Mouse (Mus musculus) hindbrain, embryonic 11.5 days (tissue): ENCODE measurements around the gene Pgghg. TPM values are rescaled to one million over a fixed set of nuclear protein-coding genes. Genes with fewer than 3 reads are reported as not detected.

Source experiments
- ATAC-seq: fragments of 200-750 bp; cut with Nextera tagmentation; 2 replicates; pipeline ENCODE4 v1.8.0; 2017; ENCODE audit warnings: mild to moderate bottlenecking, moderate TSS enrichment, moderate library complexity; ENCODE audit not compliant: low FRiP score
- DNase-seq: peaks from one replicate; pipeline ENCODE4 v3.0.0-alpha.2; 2015; ENCODE audit warnings: low spot score
- H3K27ac ChIP-seq: fragments of 300-500 bp; sonication (generic); 2 replicates; pipeline ENCODE4 v1.5.1; 2014; ENCODE audit warnings: mild to moderate bottlenecking, low read depth, low read length
- H3K27me3 ChIP-seq: fragments of 300-500 bp; sonication (generic); 2 replicates; pipeline ENCODE4 v1.6.1; 2014; ENCODE audit warnings: mild to moderate bottlenecking, low read length, moderate library complexity, mixed read lengths; ENCODE audit not compliant: control insufficient read depth, insufficient read depth
- H3K36me3 ChIP-seq: fragments of 300-500 bp; sonication (generic); 2 replicates; pipeline ENCODE4 v1.6.1; 2014; ENCODE audit warnings: mild to moderate bottlenecking, low read length, moderate library complexity, mixed read lengths; ENCODE audit not compliant: control insufficient read depth, insufficient read depth
- H3K4me1 ChIP-seq: fragments of 300-500 bp; sonication (generic); replicated peaks from 2 replicates; pipeline ENCODE4 v1.6.1; 2014; ENCODE audit warnings: low read length, mixed read lengths; ENCODE audit not compliant: control insufficient read depth, insufficient read depth
- H3K4me2 ChIP-seq: fragments of 300-500 bp; sonication (generic); replicated peaks from 2 replicates; pipeline ENCODE4 v1.6.1; 2014; ENCODE audit warnings: mild to moderate bottlenecking, low read depth, low read length
- H3K4me3 ChIP-seq: fragments of 300-500 bp; sonication (generic); 2 replicates; pipeline ENCODE4 v1.5.1; 2014; ENCODE audit warnings: low read depth, low read length
- H3K9ac ChIP-seq: fragments of 300-500 bp; sonication (generic); 2 replicates; pipeline ENCODE4 v1.6.1; 2014; ENCODE audit warnings: low read depth, low read length
- H3K9me3 ChIP-seq: fragments of 300-500 bp; sonication (generic); 2 replicates; pipeline ENCODE4 v1.6.1; 2016; ENCODE audit warnings: low read length; ENCODE audit not compliant: control insufficient read depth
- WGBS: fragments of 180-500 bp; shearing (Covaris S2); extraction: QIAGEN DNeasy Blood & Tissue Kit; methylation state at CpG from one replicate; pipeline ENCODE4 v1.1.7; 2014; 5-methylcytosine and 5-hydroxymethylcytosine counted together
- polyA plus RNA-seq: library from polyadenylated mRNA; unstranded; fragments of >200 nt; fragmentation: Nextera tagmentation; extraction: Ambion mirVana; gene quantifications from 2 replicates; pipeline ENCODE4 v1.2.1, GENCODE M21; 2014

Pgghg gene
- polyA plus RNA-seq, 1 experiment from 2014 or later: 9.7 TPM

- Histone ChIP-seq H3K4me1 (no peaks in the 10 kb centered on the region; the same call in 1 of the 2 replicates), H3K36me3 (no peaks in the 10 kb centered on the region), H3K9me3 (no peaks in the 10 kb centered on the region), H3K4me3 (peak within 1 kb of the TSS; percentile 34), H3K4me2 (peak within 1 kb of the TSS; percentile 53), H3K9ac (peak within 1 kb of the TSS; percentile 43), H3K27me3 (no peaks in the 10 kb centered on the region), H3K27ac (no peak within 1 kb of the TSS)
- peak; percentile 43 for ATAC-seq
- DNase-seq: peak; percentile 53
- WGBS: 21% methylated on average over 11 of the region's 11 CpGs
Measured at GRCm38 (mm10) chr7:140955758-140956555, 14.8 kb downstream of the Pgghg start, which contains the start of the genes Gm45717 and Ifitm2. Gene Gm45717, minus strand, starts transcription at chr7:140955937. Gene Ifitm2, minus strand, starts transcription at chr7:140955987.

- H3K9me3 ChIP-seq: no peaks in the 10 kb centered on the region
- H3K27me3 ChIP-seq: no peaks in the 10 kb centered on the region
- DNase-seq (no peak), ATAC-seq (no peak)
- no peaks in the 10 kb centered on the region for H3K36me3 ChIP-seq
- no peak overlapping the region for H3K27ac ChIP-seq
- H3K9ac ChIP-seq: no peak overlapping the region
- no peaks in the 10 kb centered on the region for H3K4me1 ChIP-seq
- 54% methylated on average over 6 of the region's 6 CpGs for WGBS
- H3K4me2 ChIP-seq: no peak overlapping the region
- H3K4me3 ChIP-seq: no peak overlapping the region
Measured at GRCm38 (mm10) chr7:140956556-140956869, 15.3 kb downstream of the Pgghg start.

- WGBS: 7% methylated on average over 9 of the region's 9 CpGs
- Histone ChIP-seq H3K4me3 (no peak overlapping the region), H3K4me1 (no peaks in the 10 kb centered on the region), H3K9ac (no peak overlapping the region), H3K4me2 (no peak overlapping the region), H3K27me3 (no peaks in the 10 kb centered on the region), H3K27ac (no peak overlapping the region), H3K9me3 (no peaks in the 10 kb centered on the region), H3K36me3 (no peaks in the 10 kb centered on the region)
- DNase-seq (peak; percentile 64), ATAC-seq (no peak)
Measured at GRCm38 (mm10) chr7:140959181-140959901, 18.1 kb downstream of the Pgghg start.

GRCm38 (mm10) chr7:140960026-140960425, 18.8 kb downstream of the Pgghg start:
- no peak for ATAC-seq
- no peak for DNase-seq
- 62% methylated on average over 5 of the region's 5 CpGs for WGBS
- Histone ChIP-seq H3K27me3 (no peaks in the 10 kb centered on the region), H3K4me1 (no peaks in the 10 kb centered on the region), H3K9ac (no peak overlapping the region), H3K4me2 (no peak overlapping the region), H3K36me3 (no peaks in the 10 kb centered on the region), H3K9me3 (no peaks in the 10 kb centered on the region), H3K4me3 (no peak overlapping the region), H3K27ac (no peak overlapping the region)

- no peak overlapping the region for H3K4me2 ChIP-seq
- no peak overlapping the region for H3K4me3 ChIP-seq
- ATAC-seq (no peak), DNase-seq (no peak)
- H3K4me1 ChIP-seq: no peaks in the 10 kb centered on the region
- H3K27me3 ChIP-seq: no peaks in the 10 kb centered on the region
- no peaks in the 10 kb centered on the region for H3K9me3 ChIP-seq
- 62% methylated on average over 2 of the region's 2 CpGs for WGBS
- H3K36me3 ChIP-seq: no peaks in the 10 kb centered on the region
- no peak overlapping the region for H3K27ac ChIP-seq
- no peak overlapping the region for H3K9ac ChIP-seq
Measured at GRCm38 (mm10) chr7:140961416-140961815, 20.2 kb downstream of the Pgghg start.

DNA sequence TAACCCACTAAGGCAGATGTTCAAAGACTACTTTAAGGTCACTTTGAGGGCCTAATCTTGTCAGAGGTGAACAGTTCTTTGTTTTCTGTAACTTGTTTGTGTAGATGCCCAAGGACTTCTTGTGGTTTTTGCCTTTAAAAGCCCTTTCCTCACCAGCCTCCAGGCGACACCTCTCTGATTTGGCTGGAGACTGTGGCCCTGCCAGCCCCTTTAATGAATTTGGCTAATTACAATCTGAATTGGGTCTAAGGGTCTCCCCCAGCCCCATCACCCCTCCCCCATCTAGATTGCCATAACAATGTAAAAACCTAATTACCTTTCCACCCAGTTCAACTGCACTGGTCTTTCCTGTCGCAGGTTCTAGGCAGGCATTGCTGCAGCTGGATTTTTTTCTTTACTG, 21.5 kb downstream of the Pgghg start:
- Histone ChIP-seq H3K4me2 (no peak overlapping the region), H3K4me1 (no peaks in the 10 kb centered on the region), H3K4me3 (no peak overlapping the region), H3K9me3 (no peaks in the 10 kb centered on the region), H3K27me3 (no peaks in the 10 kb centered on the region), H3K27ac (no peak overlapping the region), H3K9ac (no peak overlapping the region), H3K36me3 (no peaks in the 10 kb centered on the region)
- DNase-seq (no peak), ATAC-seq (no peak)
- 58% methylated on average over 2 of the region's 2 CpGs for WGBS

GRCm38 (mm10) chr7:140966921-140967320, 25.7 kb downstream of the Pgghg start, which contains the start of gene Ifitm1:
Gene Ifitm1, plus strand, starts transcription at chr7:140967221.
- no peak for DNase-seq
- ATAC-seq: no peak
- Histone ChIP-seq H3K4me3 (no peak within 1 kb of the TSS), H3K9me3 (no peaks in the 10 kb centered on the region), H3K4me2 (no peak within 1 kb of the TSS), H3K27me3 (no peaks in the 10 kb centered on the region), H3K36me3 (no peaks in the 10 kb centered on the region), H3K27ac (no peak within 1 kb of the TSS), H3K9ac (no peak within 1 kb of the TSS), H3K4me1 (no peaks in the 10 kb centered on the region)
- 89% methylated on average over 4 of the region's 4 CpGs for WGBS

GRCm38 (mm10) chr7:140967862-140968591, 26.8 kb downstream of the Pgghg start:
- DNase-seq (no peak), ATAC-seq (no peak)
- no peak overlapping the region for H3K27ac ChIP-seq

More at GRCm38 (mm10) chr7:140967862-140968591, 26.8 kb downstream of the Pgghg start:
- no peaks in the 10 kb centered on the region for H3K27me3 ChIP-seq
- no peaks in the 10 kb centered on the region for H3K36me3 ChIP-seq
- H3K9me3 ChIP-seq: no peaks in the 10 kb centered on the region
- 8% methylated on average over 14 of the region's 14 CpGs for WGBS
- no peak overlapping the region for H3K9ac ChIP-seq
- no peak overlapping the region for H3K4me3 ChIP-seq
- H3K4me2 ChIP-seq: no peak overlapping the region
- no peaks in the 10 kb centered on the region for H3K4me1 ChIP-seq
